Mouse (Mus musculus): ENCODE results near the gene Zbtb18. TPM values are rescaled to one million over a fixed set of nuclear protein-coding genes. Genes with fewer than 3 reads are reported as not detected.

Gene Zbtb18
- polyA plus RNA-seq, 1 experiment from 2014 or later: 3.2 TPM

DNA sequence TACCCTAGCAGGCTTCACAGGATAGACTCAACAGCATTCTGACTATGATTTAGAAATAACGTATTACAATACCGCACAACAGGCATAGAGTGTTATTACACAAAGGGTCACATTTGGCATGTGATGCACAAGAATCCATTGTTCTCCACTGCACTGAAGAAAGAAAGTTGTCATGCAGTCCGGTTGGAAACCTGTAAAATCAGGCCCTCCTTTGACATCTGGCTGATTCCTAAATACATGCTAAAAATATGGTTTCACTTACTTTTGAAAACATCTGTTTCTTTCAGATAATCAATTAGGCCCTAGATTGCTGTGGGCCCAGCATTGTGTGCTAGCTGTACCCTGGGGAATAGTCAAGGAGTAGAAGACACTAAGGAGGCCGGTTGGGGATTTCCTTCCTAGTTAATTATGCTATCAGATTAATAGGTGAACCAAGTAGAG lies 9.9 kb downstream of the Zbtb18 start:
- no peaks in the 10 kb centered on the region for H3K9me3 ChIP-seq (replicated peaks; ENCODE audit: control insufficient read depth, low read length)
- no peak for ATAC-seq (replicated peaks; ENCODE audit: insufficient number of reproducible peaks, low FRiP score, low TSS enrichment)
- H3K4me1 ChIP-seq (ENCODE audit: control insufficient read depth, insufficient read depth, low read length): 0 out of 2 replicates have a peak, but pooled peaks cover 2% of the 10 kb centered on the region
- no peaks in the 10 kb centered on the region for H3K27me3 ChIP-seq (ENCODE audit: control insufficient read depth, insufficient read depth, low read length)
- no peak overlapping the region for H3K4me2 ChIP-seq
- no peak overlapping the region for H3K9ac ChIP-seq (ENCODE audit: low read depth, low read length)
- WGBS (ENCODE audit: insufficient replicate concordance): 72% methylated on average over 4 of the region's 4 CpGs
- no peak overlapping the region for H3K27ac ChIP-seq (ENCODE audit: low read depth, low read length)
- peaks cover 4% of the 10 kb centered on the region; the same call in 1 of the 2 replicates for H3K36me3 ChIP-seq (ENCODE audit: control insufficient read depth, insufficient read depth, low read length)
- no peak overlapping the region for H3K4me3 ChIP-seq (ENCODE audit: low read depth, low read length)

DNA sequence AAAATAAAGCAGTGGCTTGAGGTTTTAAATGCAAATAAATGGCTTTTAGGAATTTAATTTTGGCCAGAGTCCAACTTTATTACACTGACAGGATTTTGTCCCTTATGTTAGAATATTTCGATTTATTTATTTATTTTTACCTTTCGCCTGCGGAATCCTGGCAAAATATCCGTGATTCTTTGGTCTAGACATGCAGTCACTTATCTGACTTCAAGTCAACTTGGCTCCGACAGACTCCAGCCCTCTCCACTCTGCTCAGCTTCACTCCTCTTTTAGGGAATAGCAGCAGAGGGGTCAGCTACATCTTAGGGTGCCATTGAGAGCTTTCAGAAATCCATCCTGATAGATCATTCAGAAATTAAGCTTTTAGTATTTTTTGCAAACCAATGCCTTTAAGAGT lies 10.8 kb downstream of the Zbtb18 start:
- Histone ChIP-seq H3K27ac (ENCODE audit: low read depth, low read length) (no peak overlapping the region), H3K36me3 (ENCODE audit: control insufficient read depth, insufficient read depth, low read length) (peaks cover under 1% of the 10 kb centered on the region; the same call in 1 of the 2 replicates), H3K4me1 (ENCODE audit: control insufficient read depth, insufficient read depth, low read length) (no peaks in the 10 kb centered on the region), H3K9me3 (replicated peaks; ENCODE audit: control insufficient read depth, low read length) (no peaks in the 10 kb centered on the region), H3K27me3 (ENCODE audit: control insufficient read depth, insufficient read depth, low read length) (no peaks in the 10 kb centered on the region), H3K4me3 (ENCODE audit: low read depth, low read length) (no peak overlapping the region), H3K9ac (ENCODE audit: low read depth, low read length) (no peak overlapping the region), H3K4me2 (no peak overlapping the region)
- ATAC-seq (replicated peaks; ENCODE audit: insufficient number of reproducible peaks, low FRiP score, low TSS enrichment): no peak
- WGBS (ENCODE audit: insufficient replicate concordance): 37% methylated on average over 5 of the region's 5 CpGs

DNA sequence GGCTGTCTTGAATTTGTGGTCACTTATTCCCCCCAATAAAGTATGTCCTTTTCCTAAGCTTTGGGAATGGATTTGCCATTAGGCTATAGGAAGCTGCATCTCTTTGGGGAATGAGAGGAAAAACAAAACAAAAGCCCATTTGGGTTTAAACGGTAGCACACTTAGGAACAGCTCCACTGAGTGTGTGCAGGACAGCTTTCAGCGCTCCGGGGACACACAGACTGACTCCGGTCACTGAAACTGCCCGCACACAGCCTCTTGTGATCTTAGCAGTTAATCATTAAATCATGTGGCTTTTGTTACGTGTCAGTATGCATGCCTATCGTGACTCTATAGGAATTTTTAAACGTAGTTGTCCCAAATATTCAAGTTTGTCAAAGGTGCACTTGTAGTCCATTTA lies 11.7 kb downstream of the Zbtb18 start:
- no peaks in the 10 kb centered on the region for H3K36me3 ChIP-seq (ENCODE audit: control insufficient read depth, insufficient read depth, low read length)
- H3K4me3 ChIP-seq (ENCODE audit: low read depth, low read length): no peak overlapping the region
- no peak overlapping the region for H3K27ac ChIP-seq (ENCODE audit: low read depth, low read length)
- 49% methylated on average over 8 of the region's 8 CpGs for WGBS (ENCODE audit: insufficient replicate concordance)
- no peak overlapping the region for H3K4me2 ChIP-seq
- H3K27me3 ChIP-seq (ENCODE audit: control insufficient read depth, insufficient read depth, low read length): no peaks in the 10 kb centered on the region
- no peak overlapping the region for H3K9ac ChIP-seq (ENCODE audit: low read depth, low read length)
- no peaks in the 10 kb centered on the region for H3K4me1 ChIP-seq (ENCODE audit: control insufficient read depth, insufficient read depth, low read length)
- no peak for ATAC-seq (replicated peaks; ENCODE audit: insufficient number of reproducible peaks, low FRiP score, low TSS enrichment)
- H3K9me3 ChIP-seq (replicated peaks; ENCODE audit: control insufficient read depth, low read length): no peaks in the 10 kb centered on the region

- Histone ChIP-seq H3K4me2 (no peak overlapping the region), H3K4me3 (ENCODE audit: low read depth, low read length) (no peak overlapping the region), H3K27me3 (ENCODE audit: control insufficient read depth, insufficient read depth, low read length) (no peaks in the 10 kb centered on the region), H3K4me1 (ENCODE audit: control insufficient read depth, insufficient read depth, low read length) (no peaks in the 10 kb centered on the region), H3K36me3 (ENCODE audit: control insufficient read depth, insufficient read depth, low read length) (no peaks in the 10 kb centered on the region), H3K9ac (ENCODE audit: low read depth, low read length) (no peak overlapping the region), H3K27ac (ENCODE audit: low read depth, low read length) (no peak overlapping the region), H3K9me3 (replicated peaks; ENCODE audit: control insufficient read depth, low read length) (no peaks in the 10 kb centered on the region)
- 91% methylated on average over 6 of the region's 6 CpGs for WGBS (ENCODE audit: insufficient replicate concordance)
- no peak for ATAC-seq (replicated peaks; ENCODE audit: insufficient number of reproducible peaks, low FRiP score, low TSS enrichment)
These were observed 12.3 kb downstream of the Zbtb18 start for GRCm38 (mm10) chr1:177454492-177454891.

DNA sequence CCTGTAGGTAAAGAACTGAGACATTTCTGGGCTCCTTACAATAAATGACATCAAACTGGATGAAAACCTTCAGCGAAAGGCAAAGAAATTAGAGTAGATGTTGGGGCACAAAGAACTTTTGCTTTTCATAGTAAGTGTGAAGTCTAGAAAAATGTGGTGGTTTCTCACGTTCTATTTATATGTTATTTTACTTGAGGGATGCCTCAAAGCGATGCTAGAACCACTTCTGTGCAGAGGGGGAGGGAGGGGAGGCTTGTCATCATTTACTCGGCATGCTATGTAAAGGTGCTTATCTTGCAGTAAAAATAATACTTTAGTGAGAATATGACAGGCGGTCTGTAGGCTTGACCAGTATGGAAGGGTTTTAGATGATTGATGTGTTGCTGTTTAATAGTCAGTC lies 13.3 kb downstream of the Zbtb18 start:
- Histone ChIP-seq H3K27ac (ENCODE audit: low read depth, low read length) (no peak overlapping the region), H3K9ac (ENCODE audit: low read depth, low read length) (no peak overlapping the region), H3K4me3 (ENCODE audit: low read depth, low read length) (no peak overlapping the region), H3K4me1 (ENCODE audit: control insufficient read depth, insufficient read depth, low read length) (no peaks in the 10 kb centered on the region), H3K36me3 (ENCODE audit: control insufficient read depth, insufficient read depth, low read length) (no peaks in the 10 kb centered on the region), H3K27me3 (ENCODE audit: control insufficient read depth, insufficient read depth, low read length) (no peaks in the 10 kb centered on the region), H3K4me2 (no peak overlapping the region), H3K9me3 (replicated peaks; ENCODE audit: control insufficient read depth, low read length) (no peaks in the 10 kb centered on the region)
- ATAC-seq (replicated peaks; ENCODE audit: insufficient number of reproducible peaks, low FRiP score, low TSS enrichment): no peak
- WGBS (ENCODE audit: insufficient replicate concordance): 66% methylated on average over 5 of the region's 5 CpGs

GRCm38 (mm10) chr1:177456208-177456607 lies 14.1 kb downstream of the Zbtb18 start:
- 76% methylated on average over 4 of the region's 4 CpGs for WGBS (ENCODE audit: insufficient replicate concordance)
- Histone ChIP-seq H3K27ac (ENCODE audit: low read depth, low read length) (no peak overlapping the region), H3K27me3 (ENCODE audit: control insufficient read depth, insufficient read depth, low read length) (no peaks in the 10 kb centered on the region), H3K4me2 (no peak overlapping the region), H3K9me3 (replicated peaks; ENCODE audit: control insufficient read depth, low read length) (no peaks in the 10 kb centered on the region), H3K9ac (ENCODE audit: low read depth, low read length) (no peak overlapping the region), H3K36me3 (ENCODE audit: control insufficient read depth, insufficient read depth, low read length) (no peaks in the 10 kb centered on the region), H3K4me3 (ENCODE audit: low read depth, low read length) (no peak overlapping the region), H3K4me1 (ENCODE audit: control insufficient read depth, insufficient read depth, low read length) (no peaks in the 10 kb centered on the region)
- no peak for ATAC-seq (replicated peaks; ENCODE audit: insufficient number of reproducible peaks, low FRiP score, low TSS enrichment)

- Histone ChIP-seq H3K4me2 (no peak overlapping the region), H3K9ac (ENCODE audit: low read depth, low read length) (no peak overlapping the region), H3K27me3 (ENCODE audit: control insufficient read depth, insufficient read depth, low read length) (no peaks in the 10 kb centered on the region), H3K27ac (ENCODE audit: low read depth, low read length) (no peak overlapping the region), H3K36me3 (ENCODE audit: control insufficient read depth, insufficient read depth, low read length) (no peaks in the 10 kb centered on the region), H3K9me3 (replicated peaks; ENCODE audit: control insufficient read depth, low read length) (no peaks in the 10 kb centered on the region), H3K4me1 (ENCODE audit: control insufficient read depth, insufficient read depth, low read length) (no peaks in the 10 kb centered on the region), H3K4me3 (ENCODE audit: low read depth, low read length) (no peak overlapping the region)
- WGBS (ENCODE audit: insufficient replicate concordance): 53% methylated on average over 4 of the region's 4 CpGs
- no peak for ATAC-seq (replicated peaks; ENCODE audit: insufficient number of reproducible peaks, low FRiP score, low TSS enrichment)
These were observed 14.6 kb downstream of the Zbtb18 start for GRCm38 (mm10) chr1:177456772-177457171.

DNA sequence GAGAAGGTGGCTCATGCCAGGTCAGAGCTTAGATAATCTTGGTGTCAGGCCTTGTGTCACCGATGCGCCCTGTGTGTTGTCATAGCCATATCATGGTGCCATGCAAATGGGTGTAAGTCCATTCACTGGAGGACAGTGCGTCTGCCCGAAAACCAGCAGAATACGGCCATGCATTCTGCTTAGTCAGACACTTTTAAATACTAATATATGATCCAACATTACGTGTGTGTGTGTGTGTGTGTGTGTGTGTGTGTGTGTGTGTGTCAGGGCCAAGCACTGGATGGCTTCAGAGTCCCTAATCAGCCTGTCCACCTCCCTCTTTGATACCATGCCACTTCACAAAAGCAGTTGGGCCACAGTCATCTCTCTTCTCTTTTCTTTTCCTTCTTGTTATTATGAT lies 15.8 kb downstream of the Zbtb18 start:
- H3K36me3 ChIP-seq (ENCODE audit: control insufficient read depth, insufficient read depth, low read length): no peaks in the 10 kb centered on the region
- H3K4me3 ChIP-seq (ENCODE audit: low read depth, low read length): no peak overlapping the region
- 88% methylated on average over 6 of the region's 6 CpGs for WGBS (ENCODE audit: insufficient replicate concordance)
- no peaks in the 10 kb centered on the region for H3K27me3 ChIP-seq (ENCODE audit: control insufficient read depth, insufficient read depth, low read length)
- no peaks in the 10 kb centered on the region for H3K4me1 ChIP-seq (ENCODE audit: control insufficient read depth, insufficient read depth, low read length)
- no peaks in the 10 kb centered on the region for H3K9me3 ChIP-seq (replicated peaks; ENCODE audit: control insufficient read depth, low read length)
- ATAC-seq (replicated peaks; ENCODE audit: insufficient number of reproducible peaks, low FRiP score, low TSS enrichment): no peak
- no peak overlapping the region for H3K4me2 ChIP-seq
- no peak overlapping the region for H3K27ac ChIP-seq (ENCODE audit: low read depth, low read length)
- no peak overlapping the region for H3K9ac ChIP-seq (ENCODE audit: low read depth, low read length)

- WGBS (ENCODE audit: insufficient replicate concordance): 76% methylated on average over 18 of the region's 18 CpGs
- Histone ChIP-seq H3K4me1 (ENCODE audit: control insufficient read depth, insufficient read depth, low read length) (no peaks in the 10 kb centered on the region), H3K27me3 (ENCODE audit: control insufficient read depth, insufficient read depth, low read length) (no peaks in the 10 kb centered on the region), H3K27ac (ENCODE audit: low read depth, low read length) (no peak overlapping the region), H3K4me3 (ENCODE audit: low read depth, low read length) (no peak overlapping the region), H3K9me3 (replicated peaks; ENCODE audit: control insufficient read depth, low read length) (no peaks in the 10 kb centered on the region), H3K9ac (ENCODE audit: low read depth, low read length) (no peak overlapping the region), H3K4me2 (no peak overlapping the region), H3K36me3 (ENCODE audit: control insufficient read depth, insufficient read depth, low read length) (no peaks in the 10 kb centered on the region)
- ATAC-seq (replicated peaks; ENCODE audit: insufficient number of reproducible peaks, low FRiP score, low TSS enrichment): no peak
These were observed 16.6 kb downstream of the Zbtb18 start for GRCm38 (mm10) chr1:177458456-177459389.

All from heart, embryonic 11.5 days (tissue).